Mouse (Mus musculus) liver, postnatal 0 days (tissue): Measurements from ENCODE around the gene Gna13.

Source experiments
- CTCF ChIP-seq: sonication (generic); IDR thresholded peaks from 2 replicates; pipeline ENCODE4 v1.5.1; 2016; ENCODE audit warnings: antibody characterized with exemption, low read depth
- EP300 ChIP-seq: IDR thresholded peaks from 2 replicates; pipeline ENCODE4 v1.6.1; 2016; ENCODE audit warnings: antibody characterized with exemption, low read depth, mild to moderate bottlenecking

- TF ChIP-seq CTCF (no peak), EP300 (0 out of 2 replicates have a peak, but pooled peaks have one; percentile 8)
Observed at GRCm38 (mm10) chr11:109363191-109364133, 831 bp downstream of the Gna13 start.
